Mouse (Mus musculus): ENCODE measurements around the gene 1110059E24Rik. TPM values are rescaled to one million over a fixed set of nuclear protein-coding genes. Genes with fewer than 3 reads are reported as not detected.

1110059E24Rik gene
- polyA plus RNA-seq (2012; rRNA removed) (24.1 and 35.0 TPM in 2 replicates), polyA plus RNA-seq (2014; fragmentation: Nextera tagmentation; extraction: Ambion mirVana) (54.2 and 55.0 TPM in 2 replicates)

GRCm38 (mm10) chr19:21652285-21653171 is at the start of gene 1110059E24Rik:
TSS of gene 1110059E24Rik (minus strand) at chr19:21652976.
- TF ChIP-seq POLR2A (IDR thresholded peaks at IDR 0.05; ENCODE audit: borderline replicate concordance, extremely low read depth, insufficient read depth, insufficient read length), result peak; percentile 32; the same call in 1 of the 2 replicates
- peak; percentile 99 for DNase-seq (ENCODE audit: low spot score)
- WGBS, result 6% methylated on average over 52 of the region's 52 CpGs

GRCm38 (mm10) chr19:21680986-21681385 is 28.2 kb upstream of the 1110059E24Rik start:
- H3K36me3 ChIP-seq (ENCODE audit: control insufficient read depth, insufficient read depth, low read length), result peaks cover 33% of the 10 kb centered on the region
- H3K9ac ChIP-seq (ENCODE audit: low read depth, low read length, severe bottlenecking), result no peak overlapping the region
- H3K4me2 ChIP-seq (replicated peaks; ENCODE audit: low read depth, low read length, severe bottlenecking), result no peak overlapping the region
- no peak for TF ChIP-seq POLR2A (IDR thresholded peaks at IDR 0.05; ENCODE audit: borderline replicate concordance, extremely low read depth, insufficient read depth, insufficient read length)
- ATAC-seq (ENCODE audit: low FRiP score, low read depth) (no peak), DNase-seq (ENCODE audit: low spot score) (no peak)
- H3K4me1 ChIP-seq (ENCODE audit: control insufficient read depth, insufficient read depth, low read length), result no peaks in the 10 kb centered on the region
- H3K4me3 ChIP-seq (replicated peaks; ENCODE audit: low read length), result no peak overlapping the region
- WGBS, result 95% methylated on average over 10 of the region's 10 CpGs
- H3K27ac ChIP-seq (replicated peaks; ENCODE audit: low read depth, low read length), result no peak overlapping the region
- H3K9me3 ChIP-seq (ENCODE audit: control insufficient read depth, low read length), result no peaks in the 10 kb centered on the region
- no peaks in the 10 kb centered on the region for H3K27me3 ChIP-seq (ENCODE audit: control insufficient read depth, insufficient read depth, low read length)

More at GRCm38 (mm10) chr19:21652285-21653171, at the start of gene 1110059E24Rik:
- Histone ChIP-seq H3K4me2 (replicated peaks; ENCODE audit: low read depth, low read length, severe bottlenecking) (peak within 1 kb of the TSS; percentile 68), H3K9me3 (ENCODE audit: control insufficient read depth, low read length) (no peaks in the 10 kb centered on the region), H3K9ac (ENCODE audit: low read depth, low read length, severe bottlenecking) (peak within 1 kb of the TSS; percentile 90), H3K27me3 (ENCODE audit: control insufficient read depth, insufficient read depth, low read length) (no peaks in the 10 kb centered on the region), H3K4me3 (replicated peaks; ENCODE audit: low read length) (peak within 1 kb of the TSS; percentile 84), H3K27ac (replicated peaks; ENCODE audit: low read depth, low read length) (peak within 1 kb of the TSS; percentile 95), H3K4me1 (ENCODE audit: control insufficient read depth, insufficient read depth, low read length) (peaks cover 17% of the 10 kb centered on the region), H3K36me3 (ENCODE audit: control insufficient read depth, insufficient read depth, low read length) (no peaks in the 10 kb centered on the region)
- peak; percentile 97 for ATAC-seq (ENCODE audit: low FRiP score, low read depth)

GRCm38 (mm10) chr19:21680091-21680490 is 27.3 kb upstream of the 1110059E24Rik start:
- Histone ChIP-seq H3K4me3 (replicated peaks; ENCODE audit: low read length) (no peak overlapping the region), H3K27ac (replicated peaks; ENCODE audit: low read depth, low read length) (no peak overlapping the region), H3K27me3 (ENCODE audit: control insufficient read depth, insufficient read depth, low read length) (no peaks in the 10 kb centered on the region), H3K36me3 (ENCODE audit: control insufficient read depth, insufficient read depth, low read length) (peaks cover 27% of the 10 kb centered on the region), H3K9me3 (ENCODE audit: control insufficient read depth, low read length) (no peaks in the 10 kb centered on the region), H3K4me2 (replicated peaks; ENCODE audit: low read depth, low read length, severe bottlenecking) (no peak overlapping the region), H3K4me1 (ENCODE audit: control insufficient read depth, insufficient read depth, low read length) (no peaks in the 10 kb centered on the region), H3K9ac (ENCODE audit: low read depth, low read length, severe bottlenecking) (no peak overlapping the region)
- TF ChIP-seq POLR2A (IDR thresholded peaks at IDR 0.05; ENCODE audit: borderline replicate concordance, extremely low read depth, insufficient read depth, insufficient read length), result no peak
- ATAC-seq (ENCODE audit: low FRiP score, low read depth) (no peak), DNase-seq (ENCODE audit: low spot score) (no peak)
- 95% methylated on average over 3 of the region's 3 CpGs for WGBS

- Histone ChIP-seq H3K4me3 (replicated peaks; ENCODE audit: low read length) (no peak overlapping the region), H3K4me2 (replicated peaks; ENCODE audit: low read depth, low read length, severe bottlenecking) (no peak overlapping the region), H3K27ac (replicated peaks; ENCODE audit: low read depth, low read length) (no peak overlapping the region), H3K4me1 (ENCODE audit: control insufficient read depth, insufficient read depth, low read length) (no peaks in the 10 kb centered on the region), H3K27me3 (ENCODE audit: control insufficient read depth, insufficient read depth, low read length) (no peaks in the 10 kb centered on the region), H3K36me3 (ENCODE audit: control insufficient read depth, insufficient read depth, low read length) (peaks cover 7% of the 10 kb centered on the region), H3K9ac (ENCODE audit: low read depth, low read length, severe bottlenecking) (no peak overlapping the region), H3K9me3 (ENCODE audit: control insufficient read depth, low read length) (no peaks in the 10 kb centered on the region)
- no peak for DNase-seq (ENCODE audit: low spot score)
- WGBS, result 97% methylated on average over 17 of the region's 17 CpGs
- no peak for TF ChIP-seq POLR2A (IDR thresholded peaks at IDR 0.05; ENCODE audit: borderline replicate concordance, extremely low read depth, insufficient read depth, insufficient read length)
- no peak for ATAC-seq (ENCODE audit: low FRiP score, low read depth)
Observed at GRCm38 (mm10) chr19:21674354-21675096, 21.7 kb upstream of the 1110059E24Rik start.

GRCm38 (mm10) chr19:21669650-21670049 is 16.9 kb upstream of the 1110059E24Rik start:
- H3K27ac ChIP-seq (replicated peaks; ENCODE audit: low read depth, low read length), result no peak overlapping the region
- ATAC-seq (ENCODE audit: low FRiP score, low read depth) (no peak), DNase-seq (ENCODE audit: low spot score) (no peak)
- H3K27me3 ChIP-seq (ENCODE audit: control insufficient read depth, insufficient read depth, low read length), result no peaks in the 10 kb centered on the region
- TF ChIP-seq POLR2A (IDR thresholded peaks at IDR 0.05; ENCODE audit: borderline replicate concordance, extremely low read depth, insufficient read depth, insufficient read length), result no peak
- H3K9ac ChIP-seq (ENCODE audit: low read depth, low read length, severe bottlenecking), result no peak overlapping the region
- no peak overlapping the region for H3K4me3 ChIP-seq (replicated peaks; ENCODE audit: low read length)
- H3K9me3 ChIP-seq (ENCODE audit: control insufficient read depth, low read length), result no peaks in the 10 kb centered on the region
- H3K36me3 ChIP-seq (ENCODE audit: control insufficient read depth, insufficient read depth, low read length), result 0 out of 2 replicates have a peak, but pooled peaks cover 3% of the 10 kb centered on the region
- WGBS, result 80% methylated on average over 4 of the region's 4 CpGs
- no peak overlapping the region for H3K4me2 ChIP-seq (replicated peaks; ENCODE audit: low read depth, low read length, severe bottlenecking)
- H3K4me1 ChIP-seq (ENCODE audit: control insufficient read depth, insufficient read depth, low read length), result no peaks in the 10 kb centered on the region

All from limb, embryonic 14.5 days (tissue).